Mouse (Mus musculus) kidney, adult 2 months (tissue): ENCODE results near the gene Lrrc2.

Source experiments
- CTCF ChIP-seq: fragments of 200-500 bp; conservative IDR thresholded peaks from 2 replicates; pipeline ENCODE4 v1.5.1; 2011; ENCODE audit warnings: low read depth, mild to moderate bottlenecking, control low read depth, low read length, moderate library complexity, mixed read lengths; ENCODE audit not compliant: insufficient read depth, insufficient read length
- POLR2A ChIP-seq: fragments of 200-500 bp; IDR thresholded peaks from one replicate; pipeline ENCODE4 v1.6.1; 2011; ENCODE audit warnings: low read depth, low read length, control low read depth

DNA sequence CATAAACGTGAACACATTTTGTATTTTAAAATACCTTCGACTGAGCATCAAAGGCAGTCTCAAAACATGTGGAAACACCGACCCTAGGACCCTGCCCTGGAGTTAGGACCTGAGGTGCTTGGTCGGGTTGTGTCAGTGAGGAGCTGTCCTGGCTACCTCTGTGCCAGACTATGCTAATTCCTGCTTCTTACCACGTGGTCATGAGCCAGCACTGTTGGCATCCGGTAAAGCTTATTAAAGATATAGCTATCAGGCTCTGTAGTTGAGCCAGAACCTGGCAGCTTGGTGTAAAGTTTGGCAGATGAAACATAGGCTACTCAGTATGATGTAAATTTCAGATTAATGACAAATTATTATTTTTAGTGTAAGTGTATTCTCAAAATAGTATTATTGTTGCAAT lies 1.1 kb downstream of the Lrrc2 start:
- TF ChIP-seq CTCF (no peak), POLR2A (no peak)
